Mouse (Mus musculus) hindbrain, embryonic 14.5 days (tissue): ENCODE measurements around the gene Tmem88b. TPM values are rescaled to one million over a fixed set of nuclear protein-coding genes. Genes with fewer than 3 reads are reported as not detected.

Experiments
- ATAC-seq: fragments of 200-750 bp; cut with Nextera tagmentation; 2 replicates; pipeline ENCODE4 v1.8.0; 2017; ENCODE audit warnings: moderate number of reproducible peaks, mild to moderate bottlenecking, moderate TSS enrichment, moderate library complexity; ENCODE audit not compliant: low FRiP score
- DNase-seq: peaks from one replicate; pipeline ENCODE4 v3.0.0-alpha.2; 2015; ENCODE audit warnings: low spot score
- H3K27ac ChIP-seq: fragments of 300-500 bp; sonication (generic); 2 replicates; pipeline ENCODE4 v1.5.1; 2014; ENCODE audit warnings: mild to moderate bottlenecking, moderate library complexity
- H3K27me3 ChIP-seq: fragments of 300-500 bp; sonication (generic); 2 replicates; pipeline ENCODE4 v1.6.1; 2014; ENCODE audit warnings: mild to moderate bottlenecking, low read length, mixed read lengths; ENCODE audit not compliant: control insufficient read depth, insufficient read depth
- H3K36me3 ChIP-seq: fragments of 300-500 bp; sonication (generic); replicated peaks from 2 replicates; pipeline ENCODE4 v1.6.1; 2014; ENCODE audit not compliant: control insufficient read depth, insufficient read depth
- H3K4me1 ChIP-seq: fragments of 300-500 bp; sonication (generic); replicated peaks from 2 replicates; pipeline ENCODE4 v1.6.1; 2014; ENCODE audit warnings: antibody characterized with exemption, low read length, mixed read lengths; ENCODE audit not compliant: control insufficient read depth, insufficient read depth
- H3K4me2 ChIP-seq: fragments of 300-500 bp; sonication (generic); replicated peaks from 2 replicates; pipeline ENCODE4 v1.6.1; 2014; ENCODE audit warnings: mild to moderate bottlenecking, moderate library complexity
- H3K4me3 ChIP-seq: fragments of 300-500 bp; sonication (generic); replicated peaks from 2 replicates; pipeline ENCODE4 v1.5.1; 2014; ENCODE audit warnings: mild to moderate bottlenecking, low read length
- H3K9ac ChIP-seq: fragments of 300-500 bp; sonication (generic); 2 replicates; pipeline ENCODE4 v1.6.1; 2014
- H3K9me3 ChIP-seq: fragments of 300-500 bp; sonication (generic); 2 replicates; pipeline ENCODE4 v1.6.1; 2016; ENCODE audit warnings: low read length; ENCODE audit not compliant: control insufficient read depth
- WGBS: fragments of 180-500 bp; shearing (Covaris S2); extraction: QIAGEN DNeasy Blood & Tissue Kit; methylation state at CpG from one replicate; pipeline ENCODE4 v1.1.7; 2014; 5-methylcytosine and 5-hydroxymethylcytosine counted together
- polyA plus RNA-seq: library from polyadenylated mRNA; unstranded; fragments of >200 nt; fragmentation: Nextera tagmentation; extraction: Ambion mirVana; gene quantifications from 2 replicates; pipeline ENCODE4 v1.2.1, GENCODE M21; 2014

Tmem88b gene
- polyA plus RNA-seq, 1 experiment from 2014 or later: 0.84 TPM

- no peaks in the 10 kb centered on the region for H3K36me3 ChIP-seq
- H3K9ac ChIP-seq: peak overlapping the region; percentile 80
- ATAC-seq: 0 out of 2 replicates have a peak, but pooled peaks have one; percentile 9
- H3K9me3 ChIP-seq: no peaks in the 10 kb centered on the region
- 47% methylated on average over 24 of the region's 24 CpGs for WGBS
- no peak for DNase-seq
- H3K4me3 ChIP-seq: peak overlapping the region; percentile 45
- peak overlapping the region; percentile 63 for H3K4me2 ChIP-seq
- peaks cover 26% of the 10 kb centered on the region for H3K4me1 ChIP-seq
- H3K27me3 ChIP-seq: peaks cover 5% of the 10 kb centered on the region
- no peak overlapping the region for H3K27ac ChIP-seq
Observed at GRCm38 (mm10) chr4:155770626-155771025, 15.0 kb downstream of the Tmem88b start.

GRCm38 (mm10) chr4:155769880-155770512 lies 15.7 kb downstream of the Tmem88b start:
- peak overlapping the region; percentile 45 for H3K4me3 ChIP-seq
- H3K4me1 ChIP-seq: peaks cover 21% of the 10 kb centered on the region
- WGBS: 0% methylated on average over 39 of the region's 39 CpGs

DNA sequence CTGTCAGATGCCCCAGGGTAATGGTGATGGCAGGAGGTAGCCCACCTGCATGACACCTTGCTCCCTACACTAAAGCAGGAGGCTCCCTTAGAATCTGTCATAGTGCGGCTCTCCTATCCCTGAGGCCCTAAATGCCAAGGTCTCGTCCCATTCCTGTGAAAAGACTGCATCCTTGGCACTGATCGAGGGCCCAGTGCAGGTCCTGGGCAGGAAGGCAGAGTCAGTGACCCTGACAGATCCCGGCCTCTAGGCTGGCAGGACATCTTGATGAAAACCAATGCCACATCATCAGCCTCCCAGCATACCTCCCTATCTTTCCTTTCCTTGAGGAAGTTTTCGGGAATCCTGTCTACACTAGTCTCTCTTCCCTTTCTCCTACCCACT lies 16.2 kb downstream of the Tmem88b start:
- Histone ChIP-seq H3K9ac (peak overlapping the region; percentile 80), H3K4me1 (peaks cover 16% of the 10 kb centered on the region), H3K4me2 (peak overlapping the region; percentile 63), H3K36me3 (no peaks in the 10 kb centered on the region), H3K27me3 (peaks cover 5% of the 10 kb centered on the region), H3K9me3 (no peaks in the 10 kb centered on the region), H3K4me3 (peak overlapping the region; percentile 45), H3K27ac (no peak overlapping the region)
- DNase-seq (no peak), ATAC-seq (no peak)
- WGBS: 69% methylated on average over 5 of the region's 5 CpGs

More at GRCm38 (mm10) chr4:155769880-155770512, 15.7 kb downstream of the Tmem88b start:
- peak; percentile 90 for DNase-seq
- Histone ChIP-seq H3K4me2 (peak overlapping the region; percentile 63), H3K27ac (0 out of 2 replicates have a peak overlapping the region, but pooled peaks have one; percentile 56), H3K9ac (peak overlapping the region; percentile 80), H3K36me3 (no peaks in the 10 kb centered on the region), H3K27me3 (peaks cover 5% of the 10 kb centered on the region), H3K9me3 (no peaks in the 10 kb centered on the region)
- ATAC-seq: peak; percentile 78

DNA sequence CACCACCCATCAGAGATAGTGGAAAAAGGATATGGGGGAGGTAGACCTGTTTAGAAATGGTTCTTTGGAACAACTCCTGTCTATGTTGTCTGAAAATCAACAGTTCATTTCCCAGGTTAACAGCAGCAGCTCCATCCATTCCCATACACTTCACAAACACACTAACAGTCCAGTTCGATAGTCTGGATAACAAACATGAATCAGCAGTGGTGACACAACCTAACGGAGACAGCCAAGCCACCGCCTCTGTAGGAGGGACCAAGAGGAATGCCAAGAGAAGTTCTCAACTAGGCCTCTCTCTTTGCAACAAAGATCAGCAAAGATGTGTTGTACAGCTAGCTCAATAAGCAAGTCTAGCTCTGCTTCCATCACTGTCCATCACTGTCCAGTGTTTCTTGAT lies 23.3 kb downstream of the Tmem88b start:
- no peak overlapping the region for H3K9ac ChIP-seq
- H3K36me3 ChIP-seq: peaks cover 7% of the 10 kb centered on the region; the same call in 1 of the 2 replicates
- WGBS: 91% methylated on average over 3 of the region's 3 CpGs
- ATAC-seq (no peak), DNase-seq (no peak)
- no peaks in the 10 kb centered on the region for H3K9me3 ChIP-seq
- H3K27me3 ChIP-seq: no peaks in the 10 kb centered on the region
- H3K27ac ChIP-seq: no peak overlapping the region
- peak overlapping the region; percentile 7; the same call in 1 of the 2 replicates for H3K4me2 ChIP-seq
- peaks cover 16% of the 10 kb centered on the region for H3K4me1 ChIP-seq
- H3K4me3 ChIP-seq: no peak overlapping the region

DNA sequence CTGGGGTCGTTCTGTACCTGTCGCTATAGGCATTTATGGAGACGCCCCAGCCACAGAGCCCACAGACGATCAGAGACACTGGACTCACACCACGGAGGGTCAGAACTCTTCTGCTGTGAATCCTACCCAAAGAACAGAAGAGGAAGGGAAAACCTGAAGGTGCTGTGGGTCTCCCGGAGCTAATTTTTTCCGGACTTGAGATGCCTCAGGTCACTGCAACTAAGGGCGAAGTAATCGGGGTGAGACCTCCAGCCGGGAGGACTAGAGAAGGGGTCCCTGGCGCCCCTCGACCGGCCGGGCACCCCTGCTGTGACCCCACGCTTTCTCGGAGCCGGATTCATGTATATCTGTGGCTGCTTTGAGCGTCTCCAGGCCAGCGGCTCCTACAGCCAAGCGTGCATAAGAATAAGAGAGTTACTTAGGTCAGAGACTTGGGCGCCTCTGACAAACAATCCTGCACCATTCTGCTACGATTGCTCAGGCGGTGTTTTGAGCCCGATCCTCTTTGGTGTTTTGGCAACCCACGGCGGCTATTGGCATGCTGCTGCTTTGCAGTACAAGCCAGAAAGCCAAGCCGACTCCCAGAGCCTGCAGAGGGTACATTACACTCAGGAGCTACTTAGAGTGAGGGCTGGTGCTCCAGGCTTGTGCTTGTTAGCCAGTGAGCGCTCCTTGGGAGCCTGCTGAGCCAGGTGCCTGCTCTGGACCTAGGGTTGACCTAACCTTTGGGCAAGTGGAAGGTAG lies 24.1 kb downstream of the Tmem88b start:
- Histone ChIP-seq H3K27me3 (no peaks in the 10 kb centered on the region), H3K9ac (peak overlapping the region; percentile 69), H3K36me3 (peaks cover 15% of the 10 kb centered on the region), H3K27ac (peak overlapping the region; percentile 14; the same call in 1 of the 2 replicates), H3K4me1 (peaks cover 16% of the 10 kb centered on the region), H3K4me2 (peak overlapping the region; percentile 96), H3K9me3 (no peaks in the 10 kb centered on the region), H3K4me3 (peak overlapping the region; percentile 70)
- WGBS: 3% methylated on average over 28 of the region's 28 CpGs
- DNase-seq (no peak), ATAC-seq (no peak)

DNA sequence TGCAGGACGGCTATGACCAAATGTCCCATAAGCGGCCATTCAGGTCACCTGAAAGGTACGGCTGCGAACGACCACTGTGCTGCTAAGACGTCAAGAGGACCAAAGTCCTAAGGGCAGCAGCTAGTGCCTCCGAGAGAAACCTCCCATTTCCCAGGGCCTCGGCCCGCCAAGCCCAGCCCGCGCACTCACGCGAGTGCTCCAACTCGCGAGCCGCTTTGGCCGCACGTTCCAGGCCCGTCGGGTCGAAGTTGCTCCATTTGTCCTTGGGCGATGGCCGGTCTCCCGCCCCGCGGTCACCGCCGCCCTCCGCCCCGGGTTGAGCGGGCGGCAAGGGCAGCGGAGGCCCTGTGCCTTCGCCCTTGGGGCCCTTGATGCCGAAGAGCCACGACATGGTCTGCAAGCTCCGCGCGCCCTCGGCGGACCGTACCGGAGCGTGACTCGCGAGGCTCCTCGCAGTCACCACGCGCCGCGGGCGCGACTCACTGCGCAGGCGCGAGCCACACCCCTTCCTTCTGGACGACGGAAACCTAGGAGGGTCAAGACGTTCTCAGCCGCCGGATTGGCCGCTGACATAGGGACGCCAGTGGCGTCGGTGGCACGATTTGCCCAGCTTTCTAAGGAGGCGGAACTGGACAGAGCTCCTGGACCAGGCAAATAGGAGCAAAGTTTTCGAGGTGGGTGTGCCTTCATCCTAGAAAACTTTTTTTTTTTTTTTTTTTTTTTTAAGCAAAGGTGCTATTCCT lies 24.9 kb downstream of the Tmem88b start, which contains the start of gene Atad3a:
Gene Atad3a, minus strand, starts transcription at position 481 of the 743 bp plus-strand sequence.
- ATAC-seq: peak; percentile 96
- peak within 1 kb of the TSS; percentile 40; the same call in 1 of the 2 replicates for H3K27ac ChIP-seq
- H3K4me2 ChIP-seq: peak within 1 kb of the TSS; percentile 96
- peak within 1 kb of the TSS; percentile 73 for H3K9ac ChIP-seq
- peak within 1 kb of the TSS; percentile 70 for H3K4me3 ChIP-seq
- H3K36me3 ChIP-seq: peaks cover 23% of the 10 kb centered on the region
- peaks cover 16% of the 10 kb centered on the region for H3K4me1 ChIP-seq
- peak; percentile 95 for DNase-seq
- no peaks in the 10 kb centered on the region for H3K27me3 ChIP-seq
- no peaks in the 10 kb centered on the region for H3K9me3 ChIP-seq
- under 1% methylated on average over 68 of the region's 68 CpGs for WGBS

- Histone ChIP-seq H3K36me3 (peaks cover 30% of the 10 kb centered on the region), H3K9me3 (no peaks in the 10 kb centered on the region), H3K9ac (peak overlapping the region; percentile 73), H3K4me2 (peak overlapping the region; percentile 96), H3K4me3 (peak overlapping the region; percentile 70), H3K27ac (peak overlapping the region; percentile 40; the same call in 1 of the 2 replicates), H3K27me3 (no peaks in the 10 kb centered on the region), H3K4me1 (peaks cover 16% of the 10 kb centered on the region)
- ATAC-seq (peak; percentile 18; the same call in 1 of the 2 replicates), DNase-seq (no peak)
- WGBS: 6% methylated on average over 10 of the region's 10 CpGs
Observed at GRCm38 (mm10) chr4:155759862-155760612, 25.6 kb downstream of the Tmem88b start.

- H3K4me1 ChIP-seq: peaks cover 16% of the 10 kb centered on the region
- WGBS: 91% methylated on average over 12 of the region's 12 CpGs
- no peaks in the 10 kb centered on the region for H3K9me3 ChIP-seq
- H3K9ac ChIP-seq: no peak overlapping the region
- no peak overlapping the region for H3K27ac ChIP-seq
- H3K4me2 ChIP-seq: no peak overlapping the region
- H3K4me3 ChIP-seq: no peak overlapping the region
- H3K27me3 ChIP-seq: no peaks in the 10 kb centered on the region
- ATAC-seq (no peak), DNase-seq (no peak)
- peaks cover 59% of the 10 kb centered on the region for H3K36me3 ChIP-seq
Observed at GRCm38 (mm10) chr4:155757011-155757410, 28.7 kb downstream of the Tmem88b start.
